Mouse (Mus musculus) spleen, adult 2 months (tissue): ENCODE data around the gene Shroom3.

Source experiments
- CTCF ChIP-seq: fragments of 200-500 bp; IDR thresholded peaks from 2 replicates; pipeline ENCODE4 v1.5.1; 2011; ENCODE audit warnings: mild to moderate bottlenecking, inconsistent platforms; ENCODE audit not compliant: insufficient read depth, insufficient read length, insufficient replicate concordance; ENCODE audit errors: extremely low read depth
- POLR2A ChIP-seq: fragments of 200-500 bp; IDR thresholded peaks from 2 replicates; pipeline ENCODE4 v1.6.1; 2011; ENCODE audit warnings: low read depth, low read length, inconsistent platforms

- TF ChIP-seq POLR2A: no peak
- no peak for TF ChIP-seq CTCF
Observed at GRCm38 (mm10) chr5:92994309-92994708, 311.1 kb downstream of the Shroom3 start.
